Mouse (Mus musculus) testis, adult 2 months (tissue): ENCODE data around the gene Gm9736.

Source experiments
- CTCF ChIP-seq: fragments of 200-500 bp; IDR thresholded peaks from 2 replicates; pipeline ENCODE4 v1.5.1; 2012; ENCODE audit warnings: low read depth, mild to moderate bottlenecking, inconsistent platforms, low read length, moderate library complexity; ENCODE audit not compliant: control insufficient read depth, insufficient read depth, insufficient replicate concordance
- POLR2A ChIP-seq: fragments of 200-500 bp; IDR thresholded peaks from 2 replicates; pipeline ENCODE4 v1.6.1; 2012; ENCODE audit warnings: low read depth, mild to moderate bottlenecking, inconsistent platforms, low read length, moderate library complexity; ENCODE audit not compliant: control insufficient read depth

GRCm38 (mm10) chr10:77728280-77728679 is 22.9 kb downstream of the Gm9736 start:
- TF ChIP-seq CTCF (no peak), POLR2A (no peak)
